Mouse (Mus musculus) ES-E14 (cell line): ENCODE results near the gene Prkaca. TPM values are rescaled to one million over a fixed set of nuclear protein-coding genes. Genes with fewer than 3 reads are reported as not detected.
A peak's percentile ranks its signal among the peaks of the same experiment; 100 is the strongest.

Experiments
- DNase-seq: peaks from one replicate; pipeline ENCODE4 v3.0.0-alpha.2; 2013; ENCODE audit warnings: low read depth, low spot score
- H3K27ac ChIP-seq: 2 replicates; pipeline ENCODE4 v1.5.1; 2012; ENCODE audit warnings: low read depth, mild to moderate bottlenecking, low read length, moderate library complexity, mixed read lengths; ENCODE audit not compliant: poor library complexity, insufficient read depth, severe bottlenecking
- H3K36me3 ChIP-seq: 2 replicates; pipeline ENCODE4 v1.6.1; 2012; ENCODE audit warnings: mild to moderate bottlenecking, low read length, moderate library complexity, mixed read lengths; ENCODE audit not compliant: control insufficient read depth, poor library complexity, insufficient read depth, severe bottlenecking
- H3K4me1 ChIP-seq, 2 experiments: fragments of 150-350 bp in 1 of 2; sonication (generic) in 1 of 2; 2 replicates each; pipeline ENCODE4 v1.6.1; 2012; ENCODE audit warnings: low read length in 2 of 2, mild to moderate bottlenecking in 1 of 2, mixed read lengths in 1 of 2; ENCODE audit not compliant: control insufficient read depth in 2 of 2, insufficient read depth in 2 of 2, poor library complexity in 1 of 2
- H3K4me3 ChIP-seq, 2 experiments: fragments of 150-350 bp in 1 of 2; sonication (generic) in 1 of 2; 2 replicates each; pipeline ENCODE4 v1.5.1; 2012; ENCODE audit warnings: low read length in 2 of 2, low read depth in 1 of 2, mild to moderate bottlenecking in 1 of 2, mixed read lengths in 1 of 2; ENCODE audit not compliant: insufficient read depth in 1 of 2, poor library complexity in 1 of 2, severe bottlenecking in 1 of 2
- H3K9ac ChIP-seq: 2 replicates; pipeline ENCODE4 v1.6.1; 2012; ENCODE audit warnings: low read depth, mild to moderate bottlenecking, low read length, mixed read lengths; ENCODE audit not compliant: poor library complexity, insufficient read depth, severe bottlenecking
- H3K9me3 ChIP-seq: fragments of 150-350 bp; sonication (generic); 2 replicates; pipeline ENCODE4 v1.6.1; 2012; ENCODE audit warnings: low read depth, mild to moderate bottlenecking, low read length; ENCODE audit not compliant: control insufficient read depth, insufficient read depth
- CHD2 ChIP-seq: IDR thresholded peaks from 2 replicates; pipeline ENCODE4 v1.6.1; 2014; ENCODE audit warnings: mild to moderate bottlenecking, low read depth, low read length, inconsistent platforms
- HCFC1 ChIP-seq: IDR thresholded peaks from 2 replicates; pipeline ENCODE4 v1.6.1; 2012; ENCODE audit warnings: low read length, inconsistent platforms, borderline replicate concordance; ENCODE audit not compliant: insufficient read depth
- MAFK ChIP-seq: IDR thresholded peaks from 2 replicates; pipeline ENCODE4 v1.6.1; 2014; ENCODE audit warnings: mild to moderate bottlenecking, low read depth, low read length, inconsistent platforms; ENCODE audit not compliant: insufficient read depth
- ZC3H11A ChIP-seq: IDR thresholded peaks from 2 replicates; pipeline ENCODE4 v1.6.1; 2012; ENCODE audit warnings: low read depth, mild to moderate bottlenecking, inconsistent platforms, low read length, borderline replicate concordance
- ZNF384 ChIP-seq: IDR thresholded peaks from 2 replicates; pipeline ENCODE4 v1.6.1; 2012; ENCODE audit warnings: low read depth, low read length, inconsistent platforms
- in situ Hi-C, 2 experiments: fragments of 600-800 bp; cut with MboI; formaldehyde crosslinking; loops; one replicate each; pipeline ENCODE4 v1.15.1; 2025; ENCODE audit warnings: low sequenced_read_pairs in 2 of 2, inconsistent platforms in 1 of 2; ENCODE audit not compliant: unreplicated experiment in 2 of 2
- total RNA-seq: library from RNA; depleted of rRNA; stranded (reverse); fragments of 300-350 nt; gene quantifications from 2 replicates; pipeline ENCODE4 v1.2.3, GENCODE M21; 2012; rRNA removed

The Prkaca gene
- total RNA-seq: 19.4 and 31.4 TPM in 2 replicates

DNA sequence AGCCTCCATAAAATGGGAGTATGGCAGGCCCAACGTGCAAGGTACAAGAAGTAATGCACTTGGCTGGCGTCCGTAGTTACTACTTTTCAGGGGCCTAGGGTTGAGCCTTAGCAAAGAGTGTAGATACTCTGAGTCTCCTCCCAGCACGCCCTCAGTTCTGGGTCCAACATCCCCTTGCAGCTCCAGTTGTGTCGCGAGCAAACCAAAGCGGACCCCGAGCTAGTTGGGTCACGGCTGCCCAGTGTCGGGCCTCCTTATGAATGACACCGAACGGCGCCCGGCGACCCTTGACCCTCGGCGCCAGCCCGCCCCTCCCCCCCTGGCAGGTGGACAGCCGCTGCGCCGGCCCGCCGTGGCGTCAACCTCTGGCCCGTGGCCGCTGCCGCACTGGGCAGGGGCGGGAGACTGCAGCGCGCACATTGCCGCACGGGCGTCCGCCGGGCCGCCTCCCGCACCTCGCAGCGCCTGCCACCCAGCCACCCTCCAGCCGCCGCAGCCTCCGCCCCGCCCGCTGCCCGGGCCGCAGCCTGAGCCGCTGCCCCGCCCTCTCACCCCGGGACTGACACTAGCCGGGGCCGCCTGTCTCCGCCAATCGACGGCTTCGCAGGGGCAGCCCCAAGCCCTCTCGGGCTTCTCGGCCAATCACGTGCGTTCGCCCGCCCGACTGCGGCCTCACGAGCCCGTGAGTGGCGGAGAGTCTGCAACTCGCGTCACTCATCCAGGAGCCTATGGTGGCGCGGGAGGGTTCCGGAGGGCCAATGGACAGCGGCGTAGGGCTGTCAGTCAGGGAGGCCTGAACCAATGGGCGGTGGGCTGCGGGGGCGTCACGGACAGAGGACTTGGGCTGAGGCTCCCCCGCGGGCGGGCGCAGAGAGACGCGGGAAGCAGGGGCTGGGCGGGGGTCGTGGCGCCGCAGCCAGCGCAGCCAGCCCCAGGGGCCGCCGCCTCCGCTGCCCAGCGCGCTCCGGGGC is at the start of gene Prkaca:
Prkaca (plus strand) TSS at position 844 of the 971 bp plus-strand sequence.
- Histone ChIP-seq H3K9ac (peak within 1 kb of the TSS; percentile 77), H3K9me3 (no peaks in the 10 kb centered on the region), H3K4me1 (peaks cover 2 to 10% of the 10 kb centered on the region in 2 experiments; a peak in 1 of 4 replicates), H3K27ac (no peak within 1 kb of the TSS), H3K4me3 (peak within 1 kb of the TSS; percentile 88 to 94), H3K36me3 (peaks cover 15% of the 10 kb centered on the region)
- peak; percentile 97 for DNase-seq
- in situ Hi-C loops: no loop called here
- TF ChIP-seq HCFC1 (no peak), CHD2 (peak; percentile 95)

DNA sequence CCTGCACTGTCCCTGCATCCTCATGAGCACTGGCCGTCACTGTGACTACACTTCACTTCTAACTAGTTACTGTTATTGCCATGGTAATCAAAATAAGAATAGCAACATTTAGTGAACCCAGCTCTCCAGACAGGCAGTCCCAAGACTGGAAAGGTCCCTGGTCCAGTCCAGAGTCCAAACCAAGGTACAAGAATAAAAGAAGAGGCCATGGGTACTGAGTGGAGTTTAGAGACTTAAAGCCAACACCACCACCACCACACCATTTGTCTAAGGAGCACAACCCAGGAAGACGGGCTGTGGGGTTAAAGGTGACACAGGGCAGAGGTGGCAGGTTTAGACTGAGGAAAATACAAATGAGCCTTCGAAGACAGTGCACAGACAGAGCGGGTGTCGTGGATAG is 48.2 kb upstream of the Prkaca start:
- peaks cover 64% of the 10 kb centered on the region for H3K36me3 ChIP-seq
- no peak overlapping the region for H3K4me3 ChIP-seq
- in situ Hi-C loops: no loop called here
- H3K9ac ChIP-seq: no peak overlapping the region
- TF ChIP-seq HCFC1 (no peak), ZNF384 (no peak), CHD2 (no peak), MAFK (no peak), ZC3H11A (no peak)
- no peaks in the 10 kb centered on the region for H3K9me3 ChIP-seq
- DNase-seq: no peak
- H3K27ac ChIP-seq: no peak overlapping the region
- peaks cover 0 to 6% of the 10 kb centered on the region in 2 experiments; a peak in 1 of 4 replicates for H3K4me1 ChIP-seq

DNA sequence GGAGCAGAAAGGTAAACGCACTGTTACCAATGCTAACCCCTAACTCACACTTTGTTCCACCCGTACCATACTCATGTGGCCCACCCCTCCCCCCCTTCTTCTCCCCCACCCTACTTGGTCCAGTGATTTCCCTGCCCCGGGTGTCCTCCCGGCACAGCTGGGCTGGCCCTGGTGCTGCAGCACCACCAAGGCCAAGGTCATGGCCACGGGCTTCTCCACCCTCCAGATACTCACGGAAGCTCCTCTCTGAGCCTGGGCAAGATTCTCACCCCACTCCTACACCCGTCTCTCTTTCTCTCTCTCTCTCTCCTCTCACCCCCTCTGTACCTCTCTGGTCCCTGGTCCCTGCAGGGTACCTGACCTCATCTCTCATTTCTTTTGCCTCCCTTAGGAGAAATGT is 46.5 kb upstream of the Prkaca start:
- Histone ChIP-seq H3K27ac (no peak overlapping the region), H3K9ac (no peak overlapping the region), H3K36me3 (peaks cover 71% of the 10 kb centered on the region), H3K4me3 (no peak overlapping the region), H3K4me1 (peaks cover 0 to 6% of the 10 kb centered on the region in 2 experiments; a peak in 1 of 4 replicates), H3K9me3 (no peaks in the 10 kb centered on the region)
- TF ChIP-seq HCFC1: no peak
- TF ChIP-seq CHD2: no peak
- no peak for TF ChIP-seq MAFK
- TF ChIP-seq ZNF384: no peak
- TF ChIP-seq ZC3H11A: no peak
- DNase-seq: no peak
- in situ Hi-C loops: no loop called here

DNA sequence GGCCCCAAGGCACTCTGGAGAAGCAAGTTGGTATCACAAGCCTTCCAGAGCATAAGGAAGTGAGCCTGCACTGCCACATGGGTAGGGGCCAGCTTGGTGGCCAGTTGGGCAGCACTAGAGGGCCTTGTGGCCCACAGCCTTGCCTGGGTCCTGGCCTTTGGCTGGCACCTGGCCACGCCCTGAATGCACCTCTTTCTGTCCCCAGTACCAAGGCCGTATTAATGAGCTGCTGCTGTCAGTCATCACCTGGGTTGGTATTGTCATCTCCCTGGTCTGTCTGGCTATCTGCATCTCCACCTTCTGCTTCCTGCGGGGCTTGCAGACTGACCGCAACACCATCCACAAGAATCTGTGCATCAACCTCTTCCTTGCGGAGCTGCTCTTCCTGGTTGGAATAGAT is 38.6 kb upstream of the Prkaca start:
- Histone ChIP-seq H3K27ac (no peak overlapping the region), H3K9me3 (no peaks in the 10 kb centered on the region), H3K4me3 (no peak overlapping the region), H3K36me3 (peaks cover 95% of the 10 kb centered on the region), H3K4me1 (peaks cover 0 to 5% of the 10 kb centered on the region in 2 experiments; a peak in 1 of 4 replicates), H3K9ac (no peak overlapping the region)
- no peak for DNase-seq
- in situ Hi-C loops: no loop called here
- TF ChIP-seq MAFK (no peak), HCFC1 (no peak), ZNF384 (no peak), ZC3H11A (no peak), CHD2 (no peak)
